Comparison of ENCODE assay signal across 26 mouse cellular contexts in genomic region chr11:9122315-9122714, GRCm38 (mm10). TPM values are rescaled to one million over a fixed set of nuclear protein-coding genes. Genes with fewer than 3 reads are reported as not detected.
DNase-seq lines count a peak whose midpoint lies in the region; ATAC-seq and TF ChIP-seq lines count a peak whose summit lies in the region.
"Had no signal": no experiment of that assay in that cellular context is flagged by ENCODE, and none has a peak within 500 bp of the region (broad histone marks: within the 10 kb centered on the region; RNA-seq: fewer than 3 reads in every experiment).

No protein-coding gene starts in this region.

- no peaks in the 10 kb centered on the region for H3K27me3 ChIP-seq in ES-Bruce4 (ENCODE audit: control insufficient read depth, insufficient read depth, low read length, poor library complexity, severe bottlenecking)
- no peaks in the 10 kb centered on the region for H3K27me3 ChIP-seq in stomach, postnatal 0 days (ENCODE audit: control insufficient read depth, insufficient read depth, low read length)

- TF ChIP-seq EP300 in ES-Bruce4 (IDR thresholded peaks at IDR 0.05; ENCODE audit: insufficient read depth, low read depth, low read length) = peak; percentile 58; the same call in 1 of the 2 replicates
- no peak for TF ChIP-seq EP300 in stomach, postnatal 0 days (optimal IDR thresholded peaks at IDR 0.05)

- H3K9ac ChIP-seq in ES-Bruce4 (ENCODE audit: low read depth, poor library complexity, severe bottlenecking) = no peak overlapping the region
- H3K9ac ChIP-seq in stomach, postnatal 0 days (ENCODE audit: low read length) = no peak overlapping the region
- H3K9ac ChIP-seq: embryonic facial prominence, embryonic 13.5 days; embryonic facial prominence, embryonic 15.5 days; forebrain, embryonic 12.5 days had no signal

- no peak for ATAC-seq in stomach, postnatal 0 days (ENCODE audit: low FRiP score, low TSS enrichment)
- no peak for ATAC-seq in granulocyte monocyte progenitor cell, adult 5-6 weeks (replicated peaks; ENCODE audit: poor library complexity, severe bottlenecking)
- ATAC-seq: forebrain, embryonic 14.5 days; forebrain, embryonic 16.5 days had no signal

- H3K9me3 ChIP-seq in ES-Bruce4 (replicated peaks; ENCODE audit: control insufficient read depth, insufficient read depth, low read length, poor library complexity, severe bottlenecking) = no peaks in the 10 kb centered on the region
- no peaks in the 10 kb centered on the region for H3K9me3 ChIP-seq in stomach, postnatal 0 days (ENCODE audit: control insufficient read depth, low read length)
- H3K9me3 ChIP-seq: embryonic facial prominence, embryonic 13.5 days; embryonic facial prominence, embryonic 15.5 days; forebrain, embryonic 10.5 days; forebrain, embryonic 12.5 days; G1E had no signal

- no peak for TF ChIP-seq POLR2A in ES-Bruce4 (IDR thresholded peaks at IDR 0.05; ENCODE audit: insufficient read depth, low read length)

- peaks cover 36% of the 10 kb centered on the region for H3K36me3 ChIP-seq in ES-Bruce4 (ENCODE audit: control insufficient read depth, insufficient read depth, low read length, poor library complexity, severe bottlenecking)
- H3K36me3 ChIP-seq in stomach, postnatal 0 days (ENCODE audit: control insufficient read depth, insufficient read depth, low read length) = no peaks in the 10 kb centered on the region
- H3K36me3 ChIP-seq: embryonic facial prominence, embryonic 13.5 days; embryonic facial prominence, embryonic 15.5 days; forebrain, embryonic 10.5 days; forebrain, embryonic 12.5 days had no signal

- H3K4me3 ChIP-seq in ES-Bruce4 (ENCODE audit: low read depth, low read length) = no peak overlapping the region
- H3K4me3 ChIP-seq in stomach, postnatal 0 days (ENCODE audit: low read depth, low read length) = no peak overlapping the region
- H3K4me3 ChIP-seq: embryonic facial prominence, embryonic 13.5 days; embryonic facial prominence, embryonic 15.5 days; erythroblast, embryonic 14.5 days; forebrain, embryonic 10.5 days; forebrain, embryonic 12.5 days had no signal

- H3K4me2 ChIP-seq in stomach, postnatal 0 days (replicated peaks; ENCODE audit: low read depth) = no peak overlapping the region
- H3K4me2 ChIP-seq: embryonic facial prominence, embryonic 13.5 days; embryonic facial prominence, embryonic 15.5 days; forebrain, embryonic 12.5 days had no signal

- H3K4me1 ChIP-seq in ES-Bruce4 (ENCODE audit: control insufficient read depth, insufficient read depth, low read length) = no peaks in the 10 kb centered on the region
- H3K4me1 ChIP-seq in stomach, postnatal 0 days (replicated peaks; ENCODE audit: control insufficient read depth, insufficient read depth) = no peaks in the 10 kb centered on the region

- DNase-seq in testis, postnatal 14 days (ENCODE audit: low spot score) = peak; percentile 43
- DNase-seq in testis, postnatal 10 days (ENCODE audit: low spot score) = no peak
- DNase-seq in R1 (ENCODE audit: low read depth, low spot score) = peak; percentile 77
- peak; percentile 4 for DNase-seq in stomach, postnatal 0 days (ENCODE audit: low spot score)
- no peak for DNase-seq in lung, postnatal 36 days
- no peak for DNase-seq in MN1 (ENCODE audit: low spot score)
- DNase-seq: adrenal gland, adult 2 months; adrenal gland, postnatal 10 days; adrenal gland, postnatal 25 days; cerebellum, adult 11 months; cerebellum, adult 18-20 months; cerebellum, adult 8-10 months; cerebellum, adult 9-11 months; cerebellum, postnatal 14 days; cerebellum, postnatal 36 days; embryo, embryonic 11 days had no signal

- 77% methylated on average over 4 of the region's 4 CpGs for WGBS in stomach, postnatal 0 days

- no peak for TF ChIP-seq CTCF in ES-Bruce4 (IDR thresholded peaks at IDR 0.05; ENCODE audit: low read depth, low read length)
- no peak for TF ChIP-seq CTCF in stomach, postnatal 0 days (IDR thresholded peaks at IDR 0.05; ENCODE audit: low read depth)

- H3K27ac ChIP-seq in ES-Bruce4 (ENCODE audit: insufficient read depth, low read length) = peak overlapping the region; percentile 61
- H3K27ac ChIP-seq in stomach, postnatal 0 days (replicated peaks) = no peak overlapping the region
- H3K27ac ChIP-seq: embryonic facial prominence, embryonic 13.5 days; embryonic facial prominence, embryonic 15.5 days; forebrain, embryonic 10.5 days; forebrain, embryonic 12.5 days had no signal

RNA-seq across cellular contexts. Expression of gene Upp1, which starts 4.4 kb away (rescaled TPM):
- polyA plus RNA-seq in ES-Bruce4 (2011; ENCODE audit: insufficient read depth, insufficient read length, low read depth, missing spikeins) = 166 and 190 TPM in 2 replicates
- polyA plus RNA-seq in stomach, postnatal 0 days (2015; fragmentation: Nextera tagmentation; extraction: Ambion mirVana) = 18.7 and 18.8 TPM in 2 replicates
- not detected in 2 replicates for total RNA-seq in granulocyte monocyte progenitor cell, adult 5-6 weeks (2014; fragmentation: Nextera tagmentation)
- not detected in 2 replicates for total RNA-seq in granulocyte monocyte progenitor cell, adult 5-6 weeks (2017)
- polyA plus RNA-seq: erythroblast, embryonic 14.5 days had no signal

Comparison
In these comparisons a context has a peak if more than half of its experiments do, and no peak if none do; other contexts are left out.
1. DNase-seq: peak in testis, postnatal 14 days (single experiment), R1 (single experiment) and stomach, postnatal 0 days (single experiment); none in testis, postnatal 10 days (single experiment), lung, postnatal 36 days (single experiment) and MN1 (single experiment).